Mouse (Mus musculus) liver, postnatal 0 days (tissue): ENCODE measurements around the gene Gm21988. TPM values are rescaled to one million over a fixed set of nuclear protein-coding genes. Genes with fewer than 3 reads are reported as not detected.

Experiments used
- ATAC-seq: fragments of 200-750 bp; cut with Nextera tagmentation; 2 replicates; pipeline ENCODE4 v1.8.0; 2017; ENCODE audit warnings: mild to moderate bottlenecking, moderate library complexity
- DNase-seq: peaks from one replicate; pipeline ENCODE4 v3.0.0-alpha.2; 2016
- H3K27ac ChIP-seq: fragments of 300-500 bp; sonication (generic); 2 replicates; pipeline ENCODE4 v1.5.1; 2014; ENCODE audit warnings: antibody characterized with exemption, moderate library complexity, mild to moderate bottlenecking, low read depth
- H3K27me3 ChIP-seq: fragments of 300-500 bp; sonication (generic); 2 replicates; pipeline ENCODE4 v1.6.1; 2014; ENCODE audit warnings: low read length, control low read depth, mixed read lengths; ENCODE audit not compliant: insufficient read depth
- H3K36me3 ChIP-seq: fragments of 300-500 bp; sonication (generic); replicated peaks from 2 replicates; pipeline ENCODE4 v1.6.1; 2014; ENCODE audit warnings: mild to moderate bottlenecking, control low read depth, low read length, moderate library complexity, mixed read lengths; ENCODE audit not compliant: insufficient read depth
- H3K4me1 ChIP-seq: fragments of 300-500 bp; sonication (generic); 2 replicates; pipeline ENCODE4 v1.6.1; 2014; ENCODE audit warnings: antibody characterized with exemption, mild to moderate bottlenecking, control low read depth; ENCODE audit not compliant: insufficient read depth
- H3K4me2 ChIP-seq: fragments of 300-500 bp; sonication (generic); 2 replicates; pipeline ENCODE4 v1.6.1; 2014; ENCODE audit warnings: low read depth, mild to moderate bottlenecking, low read length, moderate library complexity, mixed read lengths
- H3K4me3 ChIP-seq: fragments of 300-500 bp; sonication (generic); 2 replicates; pipeline ENCODE4 v1.5.1; 2014; ENCODE audit warnings: low read depth, low read length
- H3K9ac ChIP-seq: fragments of 300-500 bp; sonication (generic); replicated peaks from 2 replicates; pipeline ENCODE4 v1.6.1; 2014; ENCODE audit warnings: mild to moderate bottlenecking, moderate library complexity
- H3K9me3 ChIP-seq: fragments of 300-500 bp; sonication (generic); 2 replicates; pipeline ENCODE4 v1.6.1; 2016; ENCODE audit warnings: mild to moderate bottlenecking, control low read depth, low read length, mixed read lengths
- CTCF ChIP-seq: sonication (generic); IDR thresholded peaks from 2 replicates; pipeline ENCODE4 v1.5.1; 2016; ENCODE audit warnings: antibody characterized with exemption, low read depth
- EP300 ChIP-seq: IDR thresholded peaks from 2 replicates; pipeline ENCODE4 v1.6.1; 2016; ENCODE audit warnings: antibody characterized with exemption, low read depth, mild to moderate bottlenecking
- WGBS: fragments of 180-500 bp; shearing (Covaris S2); extraction: QIAGEN DNeasy Blood & Tissue Kit; methylation state at CpG from one replicate; pipeline ENCODE4 v1.1.7; 2014; ENCODE audit not compliant: insufficient replicate concordance; 5-methylcytosine and 5-hydroxymethylcytosine counted together
- polyA plus RNA-seq: library from polyadenylated mRNA; unstranded; fragments of >200 nt; fragmentation: Nextera tagmentation; extraction: Ambion mirVana; gene quantifications from 2 replicates; pipeline ENCODE4 v1.2.1, GENCODE M21; 2015

Gm21988 gene
- polyA plus RNA-seq, result 5.4 and 5.8 TPM in 2 replicates

DNA sequence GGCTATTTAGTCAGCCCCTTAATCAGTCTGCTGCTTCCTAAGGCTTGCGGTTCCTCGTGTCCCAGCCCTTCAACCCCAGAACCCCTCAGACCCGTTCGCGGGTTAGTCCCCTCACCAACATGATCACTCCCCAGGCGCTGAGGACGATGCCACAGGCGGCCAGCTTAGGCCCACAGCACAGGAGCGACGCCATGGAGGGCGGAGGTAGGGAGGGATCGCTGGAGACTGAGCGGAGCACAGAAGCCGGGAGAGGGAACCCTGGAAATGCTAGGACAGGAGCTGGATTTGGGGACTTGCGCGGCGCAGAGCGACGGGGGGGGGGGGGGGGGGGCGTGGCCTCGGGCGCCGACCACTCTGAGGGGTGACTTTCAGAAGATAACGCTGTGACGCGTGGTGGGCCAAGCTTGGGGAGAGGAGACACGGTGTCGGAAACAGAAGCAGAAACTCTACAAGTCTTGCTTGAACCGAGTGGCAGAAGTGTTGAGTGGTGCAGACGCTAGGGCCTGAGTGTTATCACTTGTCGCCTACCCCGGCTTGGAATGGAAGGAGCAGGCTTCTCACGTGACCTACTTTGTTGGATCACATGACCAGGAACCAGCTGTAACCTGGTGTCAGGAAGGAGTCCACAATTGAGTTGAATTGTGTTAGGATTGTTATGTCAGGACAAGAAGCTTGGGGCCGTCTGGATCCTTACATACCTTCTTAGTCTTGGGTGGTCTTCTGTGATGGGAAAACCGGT lies at the start of gene Gm21988, which contains the start of gene Rnasek:
Gene Gm21988 (minus strand): TSS at position 290 of the 739 bp plus-strand sequence.
Gene Rnasek (minus strand): TSS at position 302 of the 739 bp plus-strand sequence.
- ATAC-seq, result peak; percentile 36
- H3K27me3 ChIP-seq, result no peaks in the 10 kb centered on the region
- peak within 1 kb of the TSS; percentile 96 for H3K9ac ChIP-seq
- no peak for TF ChIP-seq CTCF
- peak; percentile 12; the same call in 1 of the 2 replicates for TF ChIP-seq EP300
- peak within 1 kb of the TSS; percentile 87 for H3K4me2 ChIP-seq
- H3K27ac ChIP-seq, result peak within 1 kb of the TSS; percentile 94
- peak within 1 kb of the TSS; percentile 92 for H3K4me3 ChIP-seq
- H3K36me3 ChIP-seq, result peaks cover 11% of the 10 kb centered on the region; the same call in 1 of the 2 replicates
- H3K4me1 ChIP-seq, result peaks cover 21% of the 10 kb centered on the region
- under 1% methylated on average over 27 of the region's 35 CpGs for WGBS
- H3K9me3 ChIP-seq, result no peaks in the 10 kb centered on the region
- peak; percentile 84 for DNase-seq

DNA sequence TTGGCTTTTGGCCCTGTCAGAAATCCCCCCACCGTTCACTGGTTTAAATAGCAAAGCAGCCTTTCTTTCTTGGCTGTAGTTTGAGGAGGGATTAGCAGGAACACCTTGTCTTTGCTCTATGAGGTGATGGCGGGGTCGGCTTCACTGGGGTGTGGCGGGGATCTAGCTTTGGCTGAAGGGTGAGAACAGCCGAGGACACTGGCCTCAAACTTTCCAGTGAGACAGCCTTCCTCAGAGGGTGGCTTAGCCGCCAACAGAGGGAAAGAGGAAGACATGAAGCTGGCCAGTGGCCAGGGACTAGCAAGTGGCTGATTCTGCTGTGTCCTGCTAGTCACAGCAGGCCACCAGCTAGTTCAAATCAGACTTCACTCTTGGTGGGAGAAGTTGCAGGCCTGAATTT lies 49.6 kb upstream of the Gm21988 start:
- DNase-seq, result no peak
- WGBS, result 50% methylated on average over 6 of the region's 6 CpGs
- Histone ChIP-seq H3K36me3 (no peaks in the 10 kb centered on the region), H3K9me3 (no peaks in the 10 kb centered on the region), H3K4me3 (no peak overlapping the region), H3K27ac (no peak overlapping the region), H3K4me2 (no peak overlapping the region), H3K4me1 (no peaks in the 10 kb centered on the region), H3K9ac (no peak overlapping the region), H3K27me3 (no peaks in the 10 kb centered on the region)
- TF ChIP-seq CTCF, result no peak
- no peak for TF ChIP-seq EP300
- no peak for ATAC-seq

DNA sequence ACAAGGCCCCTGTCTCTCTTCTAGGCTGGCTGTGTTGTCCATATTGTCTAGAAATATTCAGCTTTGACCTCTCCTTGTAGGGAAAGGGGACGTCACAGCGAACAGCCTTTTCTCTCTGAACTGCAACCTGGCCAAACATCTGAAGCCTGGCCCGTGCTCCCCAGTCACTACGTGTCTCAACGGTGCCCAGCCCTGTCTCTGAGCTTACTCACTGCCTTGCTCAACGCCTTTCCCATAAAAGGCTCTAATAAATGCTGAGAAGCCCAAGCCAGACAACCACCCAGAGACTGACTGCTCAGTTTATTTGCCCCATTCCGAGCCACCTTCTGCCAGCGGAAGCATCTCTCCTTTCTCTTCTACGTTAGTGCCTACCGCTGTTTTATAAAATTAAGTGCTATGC lies 48.5 kb upstream of the Gm21988 start:
- no peak for TF ChIP-seq EP300
- Histone ChIP-seq H3K9me3 (no peaks in the 10 kb centered on the region), H3K4me2 (no peak overlapping the region), H3K36me3 (no peaks in the 10 kb centered on the region), H3K4me1 (no peaks in the 10 kb centered on the region), H3K27me3 (no peaks in the 10 kb centered on the region), H3K4me3 (no peak overlapping the region), H3K27ac (no peak overlapping the region), H3K9ac (no peak overlapping the region)
- no peak for ATAC-seq
- no peak for DNase-seq
- 81% methylated on average over 10 of the region's 10 CpGs for WGBS

DNA sequence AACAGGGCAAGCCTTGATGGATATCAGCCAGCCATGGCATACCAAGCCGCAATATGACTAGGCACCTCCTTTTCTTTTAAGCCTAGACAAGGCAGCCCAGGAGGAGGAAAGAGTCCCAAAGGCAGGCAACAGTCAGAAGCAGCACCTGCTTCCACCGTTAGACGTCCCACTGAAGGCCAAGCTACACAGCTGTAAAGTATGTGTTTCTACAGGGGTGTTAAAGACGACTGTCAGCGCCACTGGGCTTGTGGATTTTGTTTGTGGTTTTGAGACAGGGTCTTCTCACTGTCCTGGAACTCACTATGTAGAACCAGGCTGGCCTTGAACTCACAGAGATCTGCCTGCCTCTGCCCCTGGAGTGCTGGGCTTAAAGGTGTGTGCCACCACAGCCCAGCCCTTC lies 46.1 kb upstream of the Gm21988 start:
- H3K36me3 ChIP-seq, result no peaks in the 10 kb centered on the region
- no peak overlapping the region for H3K4me3 ChIP-seq
- H3K4me1 ChIP-seq, result no peaks in the 10 kb centered on the region
- H3K9me3 ChIP-seq, result no peaks in the 10 kb centered on the region
- no peak overlapping the region for H3K27ac ChIP-seq
- no peak for ATAC-seq
- TF ChIP-seq CTCF, result no peak
- no peak for TF ChIP-seq EP300
- no peaks in the 10 kb centered on the region for H3K27me3 ChIP-seq
- no peak overlapping the region for H3K9ac ChIP-seq
- DNase-seq, result no peak
- WGBS, result 66% methylated on average over 5 of the region's 5 CpGs
- H3K4me2 ChIP-seq, result no peak overlapping the region

DNA sequence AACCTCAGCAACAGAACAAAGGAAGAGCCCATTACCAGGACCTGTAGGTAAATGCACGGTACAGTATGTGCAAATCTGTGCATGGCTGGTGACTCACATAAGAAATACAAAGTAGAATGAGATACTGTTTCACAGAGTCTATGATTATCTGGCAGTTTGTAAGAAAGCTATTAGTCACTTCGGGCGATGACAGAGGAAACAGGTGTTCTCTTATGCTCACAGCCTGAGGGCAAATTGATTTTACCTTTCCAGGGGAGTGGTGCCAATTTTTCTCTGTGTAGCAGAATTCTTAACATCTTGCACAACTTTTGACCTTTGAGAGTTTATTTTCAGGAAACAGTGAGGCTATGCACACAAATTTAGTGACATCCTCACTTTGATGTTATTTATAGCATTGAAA lies 45.1 kb upstream of the Gm21988 start:
- no peak for DNase-seq
- no peaks in the 10 kb centered on the region for H3K36me3 ChIP-seq
- H3K4me2 ChIP-seq, result no peak overlapping the region
- H3K9me3 ChIP-seq, result no peaks in the 10 kb centered on the region
- H3K9ac ChIP-seq, result no peak overlapping the region
- H3K27me3 ChIP-seq, result no peaks in the 10 kb centered on the region
- H3K4me1 ChIP-seq, result no peaks in the 10 kb centered on the region
- ATAC-seq, result peak; percentile 63
- WGBS, result 40% methylated on average over 3 of the region's 3 CpGs
- TF ChIP-seq EP300 (no peak), CTCF (no peak)
- no peak overlapping the region for H3K27ac ChIP-seq
- H3K4me3 ChIP-seq, result no peak overlapping the region

DNA sequence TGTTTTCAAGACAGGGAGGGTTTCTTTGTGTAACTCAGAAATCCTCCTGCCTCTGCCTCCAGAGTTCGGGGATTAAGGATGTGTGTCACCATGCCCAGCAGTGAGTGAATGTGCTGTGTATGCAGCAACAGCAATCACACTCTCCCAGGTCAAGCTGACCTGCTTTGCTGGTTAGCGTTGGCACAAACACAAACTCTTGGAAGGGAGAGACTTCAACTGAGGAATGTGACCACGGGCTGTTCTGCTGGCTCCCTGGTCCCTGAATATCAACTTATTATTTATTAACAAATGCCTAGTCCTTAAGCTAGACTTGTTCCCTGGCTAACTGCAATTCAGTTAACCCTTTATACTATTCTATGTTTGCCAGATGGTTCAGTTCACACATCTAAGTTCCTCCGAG lies 44.0 kb upstream of the Gm21988 start:
- Histone ChIP-seq H3K27me3 (no peaks in the 10 kb centered on the region), H3K4me1 (no peaks in the 10 kb centered on the region), H3K4me2 (no peak overlapping the region), H3K36me3 (no peaks in the 10 kb centered on the region), H3K4me3 (no peak overlapping the region), H3K9me3 (no peaks in the 10 kb centered on the region), H3K27ac (no peak overlapping the region), H3K9ac (no peak overlapping the region)
- TF ChIP-seq EP300, result no peak
- TF ChIP-seq CTCF, result no peak
- 73% methylated on average over 4 of the region's 4 CpGs for WGBS
- DNase-seq, result no peak
- no peak for ATAC-seq
